Comparison of ENCODE assay signal across 8 mouse cellular contexts in genomic region chr7:66107930-66108329, GRCm38 (mm10). TPM values are rescaled to one million over a fixed set of nuclear protein-coding genes. Genes with fewer than 3 reads are reported as not detected.
DNase-seq lines count a peak whose midpoint lies in the region; ATAC-seq and TF ChIP-seq lines count a peak whose summit lies in the region.

No protein-coding gene starts in this region.

- H3K4me3 ChIP-seq in forebrain, embryonic 11.5 days (ENCODE audit: low read depth, low read length), result no peak overlapping the region
- H3K4me3 ChIP-seq in forebrain, embryonic 16.5 days (replicated peaks; ENCODE audit: low read length), result no peak overlapping the region
- no peak overlapping the region for H3K4me3 ChIP-seq in midbrain, postnatal 0 days (ENCODE audit: low read depth, low read length)
- H3K4me3 ChIP-seq in midbrain, embryonic 15.5 days, result no peak overlapping the region
- no peak overlapping the region for H3K4me3 ChIP-seq in embryonic facial prominence, embryonic 14.5 days (ENCODE audit: low read depth, low read length)
- H3K4me3 ChIP-seq in myocyte, result peak overlapping the region; percentile 46

- ATAC-seq in forebrain, embryonic 11.5 days (replicated peaks; ENCODE audit: low FRiP score), result no peak
- no peak for ATAC-seq in forebrain, embryonic 16.5 days
- ATAC-seq in midbrain, postnatal 0 days (ENCODE audit: low FRiP score), result no peak
- no peak for ATAC-seq in midbrain, embryonic 15.5 days (replicated peaks)
- no peak for ATAC-seq in embryonic facial prominence, embryonic 14.5 days (ENCODE audit: low read depth)
- ATAC-seq in activated CD4-positive, CD25-positive, alpha-beta regulatory T cell, adult 4 months, result no peak

- peak; percentile 55 for DNase-seq in forebrain, embryonic 11.5 days (ENCODE audit: low spot score)
- peak; percentile 61 for DNase-seq in midbrain, postnatal 0 days (ENCODE audit: low spot score)
- peak; percentile 59 for DNase-seq in embryonic facial prominence, embryonic 14.5 days (ENCODE audit: low spot score)
- DNase-seq in spleen, adult 12 weeks (ENCODE audit: low spot score), result no peak

- TF ChIP-seq CTCF in midbrain, postnatal 0 days (IDR thresholded peaks at IDR 0.05), result peak; percentile 71

- H3K27ac ChIP-seq in forebrain, embryonic 11.5 days (ENCODE audit: low read depth, low read length), result no peak overlapping the region
- no peak overlapping the region for H3K27ac ChIP-seq in forebrain, embryonic 16.5 days (ENCODE audit: low read length)
- no peak overlapping the region for H3K27ac ChIP-seq in midbrain, postnatal 0 days (ENCODE audit: low read depth, low read length)
- H3K27ac ChIP-seq in midbrain, embryonic 15.5 days, result no peak overlapping the region
- H3K27ac ChIP-seq in embryonic facial prominence, embryonic 14.5 days (replicated peaks; ENCODE audit: low read depth, low read length), result no peak overlapping the region

- H3K4me1 ChIP-seq in forebrain, embryonic 11.5 days (replicated peaks; ENCODE audit: control insufficient read depth, insufficient read depth, low read length), result peaks cover 4% of the 10 kb centered on the region; the same call in 1 of the 2 replicates
- peaks cover 24% of the 10 kb centered on the region for H3K4me1 ChIP-seq in forebrain, embryonic 16.5 days (replicated peaks; ENCODE audit: control insufficient read depth, insufficient read depth, low read length)
- H3K4me1 ChIP-seq in midbrain, postnatal 0 days (ENCODE audit: insufficient read depth, low read length), result no peaks in the 10 kb centered on the region; the same call in 1 of the 2 replicates
- H3K4me1 ChIP-seq in midbrain, embryonic 15.5 days, result peaks cover 29% of the 10 kb centered on the region
- H3K4me1 ChIP-seq in embryonic facial prominence, embryonic 14.5 days (ENCODE audit: control insufficient read depth, insufficient read depth, low read length), result peaks cover 16% of the 10 kb centered on the region

- no peak overlapping the region for H3K4me2 ChIP-seq in forebrain, embryonic 11.5 days (ENCODE audit: low read depth, low read length, severe bottlenecking)
- H3K4me2 ChIP-seq in forebrain, embryonic 16.5 days (ENCODE audit: low read length), result no peak overlapping the region
- no peak overlapping the region for H3K4me2 ChIP-seq in midbrain, postnatal 0 days (ENCODE audit: low read depth, low read length, poor library complexity, severe bottlenecking)
- H3K4me2 ChIP-seq in midbrain, embryonic 15.5 days, result no peak overlapping the region
- no peak overlapping the region for H3K4me2 ChIP-seq in embryonic facial prominence, embryonic 14.5 days (ENCODE audit: low read depth, low read length)
- peak overlapping the region; percentile 72 for H3K4me2 ChIP-seq in myocyte (ENCODE audit: low read depth)

- H3K27me3 ChIP-seq in forebrain, embryonic 11.5 days (ENCODE audit: control insufficient read depth, insufficient read depth, low read length), result peaks cover 2% of the 10 kb centered on the region; the same call in 1 of the 2 replicates
- no peaks in the 10 kb centered on the region for H3K27me3 ChIP-seq in forebrain, embryonic 16.5 days (replicated peaks; ENCODE audit: control insufficient read depth, insufficient read depth, low read length)
- no peaks in the 10 kb centered on the region for H3K27me3 ChIP-seq in midbrain, postnatal 0 days (ENCODE audit: insufficient read depth, low read length)
- H3K27me3 ChIP-seq in midbrain, embryonic 15.5 days (replicated peaks), result peaks cover 18% of the 10 kb centered on the region; the same call in 1 of the 2 replicates
- no peaks in the 10 kb centered on the region for H3K27me3 ChIP-seq in embryonic facial prominence, embryonic 14.5 days (replicated peaks; ENCODE audit: control insufficient read depth, insufficient read depth, low read length)
- H3K27me3 ChIP-seq in myocyte (ENCODE audit: control insufficient read depth, insufficient read depth, insufficient read length), result no peaks in the 10 kb centered on the region

- no peaks in the 10 kb centered on the region for H3K9me3 ChIP-seq in forebrain, embryonic 11.5 days (ENCODE audit: control insufficient read depth, low read length)
- no peaks in the 10 kb centered on the region for H3K9me3 ChIP-seq in forebrain, embryonic 16.5 days (ENCODE audit: control insufficient read depth, low read length)
- no peaks in the 10 kb centered on the region for H3K9me3 ChIP-seq in midbrain, postnatal 0 days (ENCODE audit: low read length)
- no peaks in the 10 kb centered on the region for H3K9me3 ChIP-seq in midbrain, embryonic 15.5 days
- H3K9me3 ChIP-seq in embryonic facial prominence, embryonic 14.5 days (ENCODE audit: control insufficient read depth, low read length), result no peaks in the 10 kb centered on the region

- no peaks in the 10 kb centered on the region for H3K36me3 ChIP-seq in forebrain, embryonic 11.5 days (ENCODE audit: control insufficient read depth, insufficient read depth, low read length)
- no peaks in the 10 kb centered on the region for H3K36me3 ChIP-seq in forebrain, embryonic 16.5 days (ENCODE audit: control insufficient read depth, insufficient read depth)
- H3K36me3 ChIP-seq in midbrain, postnatal 0 days (ENCODE audit: insufficient read depth, low read length), result no peaks in the 10 kb centered on the region
- H3K36me3 ChIP-seq in midbrain, embryonic 15.5 days (replicated peaks), result no peaks in the 10 kb centered on the region
- H3K36me3 ChIP-seq in embryonic facial prominence, embryonic 14.5 days (ENCODE audit: control insufficient read depth, insufficient read depth, low read length), result no peaks in the 10 kb centered on the region
- H3K36me3 ChIP-seq in myocyte (ENCODE audit: control insufficient read depth, insufficient read depth), result no peaks in the 10 kb centered on the region

- TF ChIP-seq POLR2A in myocyte (IDR thresholded peaks at IDR 0.05; ENCODE audit: insufficient read length, low read depth), result no peak

- no peak overlapping the region for H3ac ChIP-seq in myocyte (ENCODE audit: control insufficient read depth, insufficient read length)

- WGBS in forebrain, embryonic 11.5 days, result 9% methylated on average over 7 of the region's 7 CpGs
- 8% methylated on average over 7 of the region's 7 CpGs for WGBS in forebrain, embryonic 16.5 days
- 10% methylated on average over 7 of the region's 7 CpGs for WGBS in midbrain, postnatal 0 days
- WGBS in midbrain, embryonic 15.5 days, result 8% methylated on average over 7 of the region's 7 CpGs
- 10% methylated on average over 7 of the region's 7 CpGs for WGBS in embryonic facial prominence, embryonic 14.5 days

- H3K9ac ChIP-seq in forebrain, embryonic 11.5 days (ENCODE audit: low read length), result no peak overlapping the region
- no peak overlapping the region for H3K9ac ChIP-seq in forebrain, embryonic 16.5 days (replicated peaks; ENCODE audit: low read depth, low read length)
- no peak overlapping the region for H3K9ac ChIP-seq in midbrain, postnatal 0 days (replicated peaks; ENCODE audit: low read length, poor library complexity, severe bottlenecking)
- H3K9ac ChIP-seq in midbrain, embryonic 15.5 days, result no peak overlapping the region
- H3K9ac ChIP-seq in embryonic facial prominence, embryonic 14.5 days (ENCODE audit: low read depth, low read length), result no peak overlapping the region

- H3K79me2 ChIP-seq in myocyte (ENCODE audit: control insufficient read depth, insufficient read depth), result peaks cover 32% of the 10 kb centered on the region

TF ChIP-seq in myocyte, 11 proteins besides CTCF, POLR2A, EP300 and RAD21:
- no peak for TF ChIP-seq MYOD1 (IDR thresholded peaks at IDR 0.05; ENCODE audit: control insufficient read depth in 1 of 3, insufficient read length in 2 of 3, low read depth in 2 of 3)
- no peak for TF ChIP-seq TCF12 (IDR thresholded peaks at IDR 0.05; ENCODE audit: insufficient read depth, poor library complexity, severe bottlenecking)
- no peak for TF ChIP-seq USF1 (IDR thresholded peaks at IDR 0.05; ENCODE audit: low read depth)
- no peak for TF ChIP-seq SRF (IDR thresholded peaks at IDR 0.05; ENCODE audit: control insufficient read depth, insufficient read length, low read depth)

RNA-seq across cellular contexts. Expression of gene Chsy1, which starts 1.4 kb away (rescaled TPM):
- 17.7 and 18.6 TPM in 2 replicates for polyA plus RNA-seq in forebrain, embryonic 11.5 days (2014; fragmentation: Nextera tagmentation; extraction: Ambion mirVana)
- 11.4 and 12.6 TPM in 2 replicates for polyA plus RNA-seq in forebrain, embryonic 16.5 days (2015; fragmentation: Nextera tagmentation; extraction: Ambion mirVana)
- 38.9 and 40.3 TPM in 2 replicates for total RNA-seq in midbrain, postnatal 0 days (2014; rRNA removed)
- polyA plus RNA-seq in midbrain, postnatal 0 days (2015; fragmentation: Nextera tagmentation; extraction: Ambion mirVana), result 6.8 and 7.2 TPM in 2 replicates
- 10.0 and 10.7 TPM in 2 replicates for polyA plus RNA-seq in midbrain, embryonic 15.5 days (2015; fragmentation: Nextera tagmentation; extraction: Ambion mirVana)
- 34.4 and 36.6 TPM in 2 replicates for polyA plus RNA-seq in embryonic facial prominence, embryonic 14.5 days (2014; fragmentation: Nextera tagmentation; extraction: Ambion mirVana)
- polyA plus RNA-seq in myocyte (2012; fragmentation: generic; extraction: Trizol), result 17.2 TPM
- 10 to 100 TPM; 12.3 to 13.3 TPM for polyA plus RNA-seq in activated CD4-positive, CD25-positive, alpha-beta regulatory T cell, adult 4 months (2017; shearing (Covaris generic))

RNA-seq across cellular contexts. Expression of gene Selenos, which starts 28.5 kb away (rescaled TPM):
- polyA plus RNA-seq in forebrain, embryonic 11.5 days (2014; fragmentation: Nextera tagmentation; extraction: Ambion mirVana), result 62.8 and 64.2 TPM in 2 replicates
- polyA plus RNA-seq in forebrain, embryonic 16.5 days (2015; fragmentation: Nextera tagmentation; extraction: Ambion mirVana), result 80.3 and 85.4 TPM in 2 replicates
- 24.1 and 46.7 TPM in 2 replicates for total RNA-seq in midbrain, postnatal 0 days (2014; rRNA removed)
- polyA plus RNA-seq in midbrain, postnatal 0 days (2015; fragmentation: Nextera tagmentation; extraction: Ambion mirVana), result 116 and 125 TPM in 2 replicates
- 80.2 and 84.7 TPM in 2 replicates for polyA plus RNA-seq in midbrain, embryonic 15.5 days (2015; fragmentation: Nextera tagmentation; extraction: Ambion mirVana)
- polyA plus RNA-seq in embryonic facial prominence, embryonic 14.5 days (2014; fragmentation: Nextera tagmentation; extraction: Ambion mirVana), result 137 and 140 TPM in 2 replicates
- polyA plus RNA-seq in myocyte (2012; fragmentation: generic; extraction: Trizol), result 50.9 TPM
- 100 to 1,000 TPM; 188 to 201 TPM for polyA plus RNA-seq in activated CD4-positive, CD25-positive, alpha-beta regulatory T cell, adult 4 months (2017; shearing (Covaris generic))

RNA-seq across cellular contexts. Expression of gene Snrpa1, which starts 49.1 kb away (rescaled TPM):
- polyA plus RNA-seq in forebrain, embryonic 11.5 days (2014; fragmentation: Nextera tagmentation; extraction: Ambion mirVana), result 229 and 250 TPM in 2 replicates
- polyA plus RNA-seq in forebrain, embryonic 16.5 days (2015; fragmentation: Nextera tagmentation; extraction: Ambion mirVana), result 147 and 154 TPM in 2 replicates
- 37.0 and 48.2 TPM in 2 replicates for total RNA-seq in midbrain, postnatal 0 days (2014; rRNA removed)
- 131 and 140 TPM in 2 replicates for polyA plus RNA-seq in midbrain, postnatal 0 days (2015; fragmentation: Nextera tagmentation; extraction: Ambion mirVana)
- polyA plus RNA-seq in midbrain, embryonic 15.5 days (2015; fragmentation: Nextera tagmentation; extraction: Ambion mirVana), result 127 and 132 TPM in 2 replicates
- polyA plus RNA-seq in embryonic facial prominence, embryonic 14.5 days (2014; fragmentation: Nextera tagmentation; extraction: Ambion mirVana), result 134 and 146 TPM in 2 replicates
- 65.6 TPM for polyA plus RNA-seq in myocyte (2012; fragmentation: generic; extraction: Trizol)
- 100 to 1,000 TPM; 133 to 154 TPM for polyA plus RNA-seq in activated CD4-positive, CD25-positive, alpha-beta regulatory T cell, adult 4 months (2017; shearing (Covaris generic))
